Mouse (Mus musculus) limb, embryonic 12.5 days (tissue): ENCODE results near the gene Zyg11b. TPM values are rescaled to one million over a fixed set of nuclear protein-coding genes. Genes with fewer than 3 reads are reported as not detected.

Experiments used
- polyA plus RNA-seq: library from polyadenylated mRNA; unstranded; fragments of >200 nt; fragmentation: Nextera tagmentation; extraction: Ambion mirVana; gene quantifications from 2 replicates; pipeline ENCODE4 v1.2.1, GENCODE M21; 2016

Zyg11b gene
- polyA plus RNA-seq, 1 experiment from 2014 or later = 17.7 TPM

Other genes with a start within 250 kb of the Zyg11b start
- gene Podn, start 204.7 kb downstream of the Zyg11b start, polyA plus RNA-seq = 0.46 and 0.72 TPM in 2 replicates
- gene Scp2, start 156.1 kb downstream of the Zyg11b start, polyA plus RNA-seq = 136 and 149 TPM in 2 replicates
- gene Echdc2, start 135.7 kb downstream of the Zyg11b start, polyA plus RNA-seq = 40.0 and 41.1 TPM in 2 replicates
- 0.14 TPM in 1 of 2 replicates, not detected in the other for gene Zyg11a, start 83.0 kb downstream of the Zyg11b start, polyA plus RNA-seq
- 50.4 and 53.0 TPM in 2 replicates for gene Coa7, start 27.0 kb upstream of the Zyg11b start, polyA plus RNA-seq
- gene Shisal2a, start 82.3 kb upstream of the Zyg11b start, polyA plus RNA-seq = 8.1 and 9.4 TPM in 2 replicates
- 62.0 and 62.9 TPM in 2 replicates for gene Gpx7, start 105.9 kb upstream of the Zyg11b start, polyA plus RNA-seq
- gene Tut4, start 158.3 kb upstream of the Zyg11b start, polyA plus RNA-seq = 144 and 154 TPM in 2 replicates